Mouse (Mus musculus) lung, adult 2 months (tissue): ENCODE data around the gene Stambpl1. TPM values are rescaled to one million over a fixed set of nuclear protein-coding genes. Genes with fewer than 3 reads are reported as not detected.

Source experiments
- DNase-seq: peaks from one replicate; pipeline ENCODE4 v3.0.0; 2022
- H3K4me1 ChIP-seq: fragments of 200-500 bp; 2 replicates; pipeline ENCODE4 v1.6.1; 2011; ENCODE audit warnings: low read length; ENCODE audit not compliant: control insufficient read depth, insufficient read depth
- H3K4me3 ChIP-seq: fragments of 200-500 bp; replicated peaks from 2 replicates; pipeline ENCODE3; 2011; ENCODE audit warnings: low read depth, mild to moderate bottlenecking, control low read depth, low read length; ENCODE audit errors: extremely low read depth
- CTCF ChIP-seq: fragments of 200-500 bp; IDR thresholded peaks from 2 replicates; pipeline ENCODE4 v1.5.1; 2011; ENCODE audit warnings: mild to moderate bottlenecking, low read length, control low read depth; ENCODE audit not compliant: insufficient read depth
- POLR2A ChIP-seq: fragments of 200-500 bp; IDR thresholded peaks from 2 replicates; pipeline ENCODE4 v1.6.1; 2011; ENCODE audit warnings: low read depth, mild to moderate bottlenecking, control low read depth, low read length, borderline replicate concordance; ENCODE audit errors: extremely low read depth
- WGBS: fragments of 180-500 bp; shearing (Covaris S2); methylation state at CpG from one replicate; pipeline ENCODE4 v1.1.7; 2018; 5-methylcytosine and 5-hydroxymethylcytosine counted together
- polyA plus RNA-seq: library from polyadenylated mRNA; depleted of rRNA; stranded (reverse); fragments of >200 nt; gene quantifications from 2 replicates; pipeline ENCODE4 v1.2.3, GENCODE M21; 2012

Gene Stambpl1
- polyA plus RNA-seq, 1 experiment = 7.4 TPM

DNA sequence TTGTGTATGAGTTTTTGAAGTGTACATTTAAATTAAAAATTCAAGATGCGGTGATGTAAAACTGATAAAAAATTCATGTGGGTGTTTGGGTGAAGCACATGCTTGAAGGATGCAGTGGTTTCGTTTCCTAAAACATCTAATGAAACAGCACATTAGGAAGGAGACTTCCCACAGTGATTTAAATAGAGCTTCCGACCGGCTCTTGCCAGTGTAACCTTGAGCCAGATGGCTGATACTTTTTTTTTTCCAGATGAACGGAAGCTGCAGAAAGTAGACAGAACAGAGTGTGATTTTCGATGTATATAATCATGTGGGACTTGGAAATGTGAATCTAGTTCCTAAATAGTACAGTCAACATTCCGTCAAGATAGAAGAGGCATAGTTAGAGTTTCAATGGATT lies 39.6 kb downstream of the Stambpl1 start:
- Histone ChIP-seq H3K4me3 (no peak overlapping the region), H3K4me1 (no peaks in the 10 kb centered on the region)
- 75% methylated on average over 7 of the region's 7 CpGs for WGBS
- TF ChIP-seq POLR2A (no peak), CTCF (no peak)
- no peak for DNase-seq

DNA sequence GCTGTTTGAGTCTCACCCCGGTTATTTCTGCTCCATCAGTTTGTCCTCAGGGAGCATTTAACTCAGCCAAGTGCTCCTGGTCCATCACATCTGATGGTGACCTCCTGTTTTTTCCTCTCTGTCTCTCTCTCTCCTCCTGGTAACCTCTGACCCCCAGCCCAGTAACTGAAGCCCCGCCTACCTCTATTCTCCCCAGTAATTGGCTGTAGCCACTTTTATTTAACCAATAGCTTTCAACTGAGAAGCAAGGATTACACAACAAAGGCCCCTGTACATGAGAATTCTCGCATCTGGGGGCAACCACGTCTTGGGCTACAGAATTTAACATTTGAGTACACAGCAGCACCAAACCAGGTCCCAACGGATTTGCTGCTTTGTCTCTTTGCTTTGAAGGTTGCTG lies 40.3 kb downstream of the Stambpl1 start:
- 82% methylated on average over 5 of the region's 5 CpGs for WGBS
- Histone ChIP-seq H3K4me1 (no peaks in the 10 kb centered on the region), H3K4me3 (no peak overlapping the region)
- no peak for DNase-seq
- TF ChIP-seq CTCF = no peak
- TF ChIP-seq POLR2A = no peak

DNA sequence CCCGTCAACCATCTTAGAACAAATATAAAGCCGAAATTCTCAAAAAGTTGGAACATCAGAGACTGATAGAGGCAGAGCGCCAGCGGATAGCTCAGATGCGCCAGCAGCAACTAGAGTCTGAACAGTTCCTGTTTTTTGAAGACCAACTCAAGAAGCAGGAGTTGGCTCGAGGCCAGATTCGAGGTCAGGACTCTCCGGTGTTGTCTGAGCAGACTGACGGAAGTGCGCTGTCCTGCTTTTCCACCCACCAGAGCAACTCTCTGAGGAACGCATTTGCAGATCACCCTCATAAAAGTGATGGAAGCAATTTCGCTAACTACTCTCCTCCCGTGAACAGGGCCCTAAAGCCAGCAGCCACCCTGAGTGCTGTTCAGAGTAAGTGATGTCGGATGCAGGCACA lies 41.9 kb downstream of the Stambpl1 start:
- peak; percentile 31 for DNase-seq
- WGBS = 52% methylated on average over 14 of the region's 14 CpGs
- TF ChIP-seq POLR2A = no peak
- no peak for TF ChIP-seq CTCF
- no peak overlapping the region for H3K4me3 ChIP-seq
- H3K4me1 ChIP-seq = no peaks in the 10 kb centered on the region

- WGBS = 60% methylated on average over 3 of the region's 3 CpGs
- no peak for TF ChIP-seq CTCF
- no peak for TF ChIP-seq POLR2A
- DNase-seq = no peak
- Histone ChIP-seq H3K4me3 (no peak overlapping the region), H3K4me1 (no peaks in the 10 kb centered on the region)
Observed at GRCm38 (mm10) chr19:34236049-34236448, 44.0 kb downstream of the Stambpl1 start.

DNA sequence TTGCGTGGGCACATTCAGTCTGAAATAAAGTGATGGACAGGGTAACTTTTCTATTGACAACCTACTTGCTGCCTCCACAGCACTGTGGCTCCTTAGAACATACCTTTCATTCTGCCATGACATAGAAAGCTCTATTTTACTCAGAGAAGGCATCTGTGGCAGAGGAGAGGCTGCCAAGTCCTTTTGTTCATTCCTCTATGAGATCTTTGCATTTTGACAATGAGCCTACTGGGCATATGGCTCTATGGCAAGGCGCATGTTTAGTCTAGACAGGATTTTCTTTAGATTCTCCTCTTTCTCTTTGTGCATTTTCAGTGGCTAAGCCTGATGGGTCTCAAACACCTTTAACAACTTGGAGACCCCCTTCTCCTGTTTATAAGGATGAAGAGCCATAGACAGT lies 45.7 kb downstream of the Stambpl1 start:
- WGBS = 99% methylated on average over 2 of the region's 2 CpGs
- H3K4me3 ChIP-seq = no peak overlapping the region
- no peaks in the 10 kb centered on the region for H3K4me1 ChIP-seq
- no peak for TF ChIP-seq POLR2A
- TF ChIP-seq CTCF = no peak
- no peak for DNase-seq

DNA sequence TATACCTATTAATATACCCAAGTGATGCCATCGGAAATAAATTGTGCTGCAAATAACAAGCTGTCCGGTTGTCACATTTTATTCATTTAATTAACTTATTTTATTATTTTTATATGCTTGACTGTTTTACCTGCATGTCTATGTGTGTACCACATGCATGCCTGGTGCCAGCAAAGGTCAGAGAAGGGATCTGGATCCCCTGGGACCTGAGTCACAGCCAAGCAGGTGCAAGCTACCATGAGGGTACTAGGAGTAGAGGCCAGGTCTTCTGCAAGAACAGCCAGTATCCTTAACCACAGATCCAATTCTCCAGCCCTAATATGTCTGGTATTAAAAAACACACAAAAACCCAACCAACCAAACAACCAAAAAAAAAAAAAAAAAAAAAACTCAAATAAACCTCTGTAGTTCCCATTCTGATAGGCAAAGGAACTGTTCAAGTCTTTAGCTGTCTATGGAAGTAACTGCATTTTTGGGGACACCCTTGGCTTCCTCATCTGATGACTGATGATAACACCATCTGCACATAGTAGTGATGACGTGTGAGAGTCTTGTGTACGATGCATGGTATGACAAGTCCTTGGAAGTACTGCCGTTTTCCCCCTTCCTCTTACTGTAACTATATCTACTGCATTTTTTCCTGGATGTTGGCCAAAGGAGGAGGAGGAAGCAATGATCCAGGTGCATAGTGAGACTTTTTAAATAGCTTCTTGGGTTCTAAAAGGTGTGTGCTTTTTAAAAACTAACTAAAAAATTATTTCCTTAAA lies 48.4 kb downstream of the Stambpl1 start:
- DNase-seq = no peak
- 82% methylated on average over 5 of the region's 5 CpGs for WGBS
- Histone ChIP-seq H3K4me1 (peaks cover 4% of the 10 kb centered on the region), H3K4me3 (no peak overlapping the region)
- no peak for TF ChIP-seq CTCF
- no peak for TF ChIP-seq POLR2A

GRCm38 (mm10) chr19:34241247-34241915 lies 49.4 kb downstream of the Stambpl1 start:
- WGBS = 67% methylated on average over 15 of the region's 15 CpGs
- Histone ChIP-seq H3K4me1 (peaks cover 4% of the 10 kb centered on the region), H3K4me3 (no peak overlapping the region)
- TF ChIP-seq POLR2A (no peak), CTCF (peak; percentile 41; the same call in 1 of the 2 replicates)
- DNase-seq = no peak

- no peak for TF ChIP-seq POLR2A
- TF ChIP-seq CTCF = no peak
- Histone ChIP-seq H3K4me1 (peaks cover 4% of the 10 kb centered on the region), H3K4me3 (no peak overlapping the region)
- DNase-seq = no peak
Observed at GRCm38 (mm10) chr19:34242925-34243324, 50.9 kb downstream of the Stambpl1 start.

DNA sequence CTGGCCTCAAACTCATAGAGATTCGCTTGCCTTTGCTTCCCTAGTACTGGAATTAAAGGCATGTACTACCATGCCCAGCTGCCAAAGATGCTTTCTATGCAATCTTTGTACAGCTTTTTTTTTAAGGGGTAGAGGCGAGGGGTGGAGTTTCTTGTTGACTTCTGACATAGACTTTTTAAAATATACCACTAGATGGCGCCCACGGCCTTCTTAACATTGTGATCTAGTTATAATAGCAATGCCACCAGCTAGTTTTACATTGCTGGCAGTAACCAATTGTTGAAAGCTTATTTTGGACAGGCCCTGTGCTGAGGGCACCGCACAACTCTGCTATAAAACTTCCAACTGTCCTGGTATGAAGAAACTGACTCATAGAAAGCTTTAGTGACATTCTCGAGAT lies 52.0 kb downstream of the Stambpl1 start:
- WGBS = 9% methylated on average over 6 of the region's 6 CpGs
- H3K4me3 ChIP-seq = no peak overlapping the region
- TF ChIP-seq CTCF (peak; percentile 17; the same call in 1 of the 2 replicates), POLR2A (no peak)
- peaks cover 4% of the 10 kb centered on the region for H3K4me1 ChIP-seq
- peak; percentile 42 for DNase-seq

- peaks cover 4% of the 10 kb centered on the region for H3K4me1 ChIP-seq
- no peak overlapping the region for H3K4me3 ChIP-seq
- TF ChIP-seq CTCF (no peak), POLR2A (no peak)
- no peak for DNase-seq
- 58% methylated on average over 5 of the region's 5 CpGs for WGBS
Observed at GRCm38 (mm10) chr19:34248558-34248957, 56.5 kb downstream of the Stambpl1 start.
